Comparison of ENCODE assay signal across 8 mouse cellular contexts in genomic region chr11:58306860-58307308, GRCm38 (mm10). TPM values are rescaled to one million over a fixed set of nuclear protein-coding genes. Genes with fewer than 3 reads are reported as not detected.
DNase-seq lines count a peak whose midpoint lies in the region; ATAC-seq and TF ChIP-seq lines count a peak whose summit lies in the region.

Gene Zfp692 (plus strand): TSS chr11:58307069.

- under 1% methylated on average over 34 of the region's 34 CpGs for WGBS in forebrain, embryonic 13.5 days
- under 1% methylated on average over 34 of the region's 34 CpGs for WGBS in neural tube, embryonic 15.5 days

- DNase-seq in c-Kit-positive CD71-positive TER-119-positive erythroid progenitor cells, embryonic 14.5 days (ENCODE audit: low spot score): peak; percentile 84
- DNase-seq in heart, postnatal 10 days: peak; percentile 95 to 96
- DNase-seq in layer of hippocampus, adult 11-12 months (ENCODE audit: low spot score): peak; percentile 96
- DNase-seq in lung, adult 18-20 months: peak; percentile 95 to 96
- DNase-seq in testis, postnatal 14 days (ENCODE audit: low spot score): peak; percentile 94

- peaks cover 34% of the 10 kb centered on the region for H3K36me3 ChIP-seq in E14TG2a.4 (ENCODE audit: insufficient read depth, low read length)
- peaks cover 17% of the 10 kb centered on the region for H3K36me3 ChIP-seq in forebrain, embryonic 13.5 days (ENCODE audit: poor library complexity, severe bottlenecking)
- H3K36me3 ChIP-seq in neural tube, embryonic 15.5 days: 0 out of 2 replicates have a peak, but pooled peaks cover 10% of the 10 kb centered on the region

- peak within 1 kb of the TSS; percentile 76 for H3K9ac ChIP-seq in forebrain, embryonic 13.5 days
- peak within 1 kb of the TSS; percentile 62 for H3K9ac ChIP-seq in neural tube, embryonic 15.5 days (replicated peaks)

- intact Hi-C loops in heart, postnatal 10 days (cut with DNase I): no loop called here

- H3K4me1 ChIP-seq in E14TG2a.4 (replicated peaks; ENCODE audit: low read depth, low read length): peaks cover 19% of the 10 kb centered on the region
- peaks cover 27% of the 10 kb centered on the region for H3K4me1 ChIP-seq in forebrain, embryonic 13.5 days
- H3K4me1 ChIP-seq in neural tube, embryonic 15.5 days: peaks cover 25% of the 10 kb centered on the region

- peak within 1 kb of the TSS; percentile 90 for H3K4me2 ChIP-seq in forebrain, embryonic 13.5 days
- peak within 1 kb of the TSS; percentile 93 for H3K4me2 ChIP-seq in neural tube, embryonic 15.5 days

- ATAC-seq in forebrain, embryonic 13.5 days: peak; percentile 89
- ATAC-seq in neural tube, embryonic 15.5 days (ENCODE audit: low FRiP score): peak; percentile 84

- no peaks in the 10 kb centered on the region for H3K9me3 ChIP-seq in E14TG2a.4 (ENCODE audit: low read length)
- H3K9me3 ChIP-seq in forebrain, embryonic 13.5 days (replicated peaks): no peaks in the 10 kb centered on the region
- H3K9me3 ChIP-seq in neural tube, embryonic 15.5 days (replicated peaks): no peaks in the 10 kb centered on the region

- H3K27me3 ChIP-seq in E14TG2a.4 (ENCODE audit: insufficient read depth, low read length): no peaks in the 10 kb centered on the region
- H3K27me3 ChIP-seq in forebrain, embryonic 13.5 days: no peaks in the 10 kb centered on the region
- H3K27me3 ChIP-seq in neural tube, embryonic 15.5 days (replicated peaks): no peaks in the 10 kb centered on the region

- peak within 1 kb of the TSS; percentile 84 for H3K4me3 ChIP-seq in E14TG2a.4 (replicated peaks; ENCODE audit: low read length)
- peak within 1 kb of the TSS; percentile 54 for H3K4me3 ChIP-seq in forebrain, embryonic 13.5 days
- peak within 1 kb of the TSS; percentile 54 for H3K4me3 ChIP-seq in neural tube, embryonic 15.5 days (replicated peaks)

- H3K27ac ChIP-seq in forebrain, embryonic 13.5 days: peak within 1 kb of the TSS; percentile 28; the same call in 1 of the 2 replicates
- H3K27ac ChIP-seq in neural tube, embryonic 15.5 days (replicated peaks): peak within 1 kb of the TSS; percentile 82

- TF ChIP-seq CTCF in E14TG2a.4 (conservative IDR thresholded peaks at IDR 0.05; ENCODE audit: low read length): no peak

RNA-seq across cellular contexts. Expression of gene Zfp692, which starts in this region (rescaled TPM):
- 28.9 and 31.4 TPM in 2 replicates for polyA plus RNA-seq in forebrain, embryonic 13.5 days (2015; fragmentation: Nextera tagmentation; extraction: Ambion mirVana)
- 1 to 10 TPM; 4.5 TPM for total RNA-seq in heart, postnatal 10 days (2021)
- polyA plus RNA-seq in neural tube, embryonic 15.5 days (2015; fragmentation: Nextera tagmentation; extraction: Ambion mirVana): 31.5 and 33.3 TPM in 2 replicates

Comparison
In these comparisons a context has a peak if more than half of its experiments do, and no peak if none do; other contexts are left out.
1. Peak in every context shown above with its lines: DNase-seq, ATAC-seq, H3K4me3 ChIP-seq and H3K27ac ChIP-seq.